14 mouse cellular contexts compared by ENCODE assay signal in the genomic region with DNA sequence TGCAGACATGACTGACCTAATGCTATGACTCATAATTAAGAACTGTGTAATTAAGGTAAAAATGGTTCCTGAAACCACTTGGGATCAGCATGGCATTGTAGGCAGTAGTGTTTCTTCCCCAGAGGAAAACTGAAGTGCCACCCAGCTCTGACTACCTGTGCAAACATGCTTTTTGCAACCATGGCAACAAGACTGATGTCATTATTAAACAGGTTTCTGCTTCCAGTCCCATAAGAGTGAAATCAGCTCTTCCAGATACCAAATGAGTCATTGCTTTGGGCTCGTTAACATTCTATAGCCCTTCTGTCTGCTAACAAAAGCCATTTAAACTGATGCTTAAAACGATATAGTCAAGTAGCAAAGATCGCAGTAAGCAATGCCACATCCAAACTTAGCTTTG.
DNase-seq lines count a peak whose midpoint lies in the region; ATAC-seq and TF ChIP-seq lines count a peak whose summit lies in the region.
"Had no signal": no experiment of that assay in that cellular context is flagged by ENCODE, and none has a peak within 500 bp of the region (broad histone marks: within the 10 kb centered on the region; RNA-seq: fewer than 3 reads in every experiment).

No protein-coding gene starts in this region.

- TF ChIP-seq CTCF in midbrain, postnatal 0 days (IDR thresholded peaks at IDR 0.05), result no peak

- WGBS in hindbrain, embryonic 15.5 days, result 60% methylated on average over 3 of the region's 3 CpGs
- WGBS in hindbrain, embryonic 13.5 days, result 68% methylated on average over 3 of the region's 3 CpGs
- WGBS in midbrain, postnatal 0 days, result 75% methylated on average over 3 of the region's 3 CpGs
- 69% methylated on average over 3 of the region's 3 CpGs for WGBS in midbrain, embryonic 13.5 days
- 78% methylated on average over 3 of the region's 3 CpGs for WGBS in embryonic facial prominence, embryonic 14.5 days
- WGBS in stomach, embryonic 16.5 days, result 66% methylated on average over 3 of the region's 3 CpGs

- no peak overlapping the region for H3K9ac ChIP-seq in hindbrain, embryonic 15.5 days
- no peak overlapping the region for H3K9ac ChIP-seq in hindbrain, embryonic 13.5 days
- H3K9ac ChIP-seq in midbrain, postnatal 0 days (replicated peaks; ENCODE audit: low read length, poor library complexity, severe bottlenecking), result no peak overlapping the region
- H3K9ac ChIP-seq in midbrain, embryonic 13.5 days (replicated peaks), result no peak overlapping the region
- H3K9ac ChIP-seq in embryonic facial prominence, embryonic 14.5 days (ENCODE audit: low read depth, low read length), result no peak overlapping the region
- H3K9ac ChIP-seq in stomach, embryonic 16.5 days (ENCODE audit: low read length), result no peak overlapping the region
- H3K9ac ChIP-seq: embryonic facial prominence, embryonic 12.5 days; heart, embryonic 15.5 days had no signal

- H3K4me2 ChIP-seq in hindbrain, embryonic 15.5 days, result no peak overlapping the region
- no peak overlapping the region for H3K4me2 ChIP-seq in hindbrain, embryonic 13.5 days
- no peak overlapping the region for H3K4me2 ChIP-seq in midbrain, postnatal 0 days (ENCODE audit: low read depth, low read length, poor library complexity, severe bottlenecking)
- H3K4me2 ChIP-seq in midbrain, embryonic 13.5 days (replicated peaks), result no peak overlapping the region
- no peak overlapping the region for H3K4me2 ChIP-seq in embryonic facial prominence, embryonic 14.5 days (ENCODE audit: low read depth, low read length)
- H3K4me2 ChIP-seq in stomach, embryonic 16.5 days (ENCODE audit: low read depth, low read length), result no peak overlapping the region
- H3K4me2 ChIP-seq: embryonic facial prominence, embryonic 12.5 days; heart, embryonic 15.5 days had no signal

- no peaks in the 10 kb centered on the region for H3K36me3 ChIP-seq in hindbrain, embryonic 15.5 days
- no peaks in the 10 kb centered on the region for H3K36me3 ChIP-seq in hindbrain, embryonic 13.5 days
- H3K36me3 ChIP-seq in midbrain, postnatal 0 days (ENCODE audit: insufficient read depth, low read length), result no peaks in the 10 kb centered on the region
- no peaks in the 10 kb centered on the region for H3K36me3 ChIP-seq in midbrain, embryonic 13.5 days
- no peaks in the 10 kb centered on the region for H3K36me3 ChIP-seq in embryonic facial prominence, embryonic 14.5 days (ENCODE audit: control insufficient read depth, insufficient read depth, low read length)
- no peaks in the 10 kb centered on the region for H3K36me3 ChIP-seq in stomach, embryonic 16.5 days (ENCODE audit: control insufficient read depth, insufficient read depth, low read length)
- H3K36me3 ChIP-seq: embryonic facial prominence, embryonic 12.5 days; heart, embryonic 15.5 days had no signal

- no peaks in the 10 kb centered on the region for H3K9me3 ChIP-seq in hindbrain, embryonic 15.5 days
- no peaks in the 10 kb centered on the region for H3K9me3 ChIP-seq in hindbrain, embryonic 13.5 days
- no peaks in the 10 kb centered on the region for H3K9me3 ChIP-seq in midbrain, postnatal 0 days (ENCODE audit: low read length)
- no peaks in the 10 kb centered on the region for H3K9me3 ChIP-seq in midbrain, embryonic 13.5 days
- H3K9me3 ChIP-seq in embryonic facial prominence, embryonic 14.5 days (ENCODE audit: control insufficient read depth, low read length), result no peaks in the 10 kb centered on the region
- H3K9me3 ChIP-seq in stomach, embryonic 16.5 days (replicated peaks; ENCODE audit: control insufficient read depth, low read length), result peaks cover 3% of the 10 kb centered on the region; the same call in 1 of the 2 replicates
- H3K9me3 ChIP-seq: embryonic facial prominence, embryonic 12.5 days; heart, embryonic 15.5 days had no signal

- intact Hi-C loops in heart, postnatal 25 days (cut with DNase I), result no loop called here

- ATAC-seq in hindbrain, embryonic 15.5 days (ENCODE audit: low FRiP score, low read depth), result peak; percentile 34; the same call in 1 of the 2 replicates
- ATAC-seq in hindbrain, embryonic 13.5 days (ENCODE audit: low FRiP score), result no peak
- 0 out of 2 replicates have a peak, but pooled peaks have one; percentile 52 for ATAC-seq in midbrain, postnatal 0 days (ENCODE audit: low FRiP score)
- ATAC-seq in midbrain, embryonic 13.5 days, result no peak
- peak; percentile 96 for ATAC-seq in embryonic facial prominence, embryonic 14.5 days (ENCODE audit: low read depth)
- ATAC-seq in stomach, embryonic 16.5 days (ENCODE audit: insufficient read depth, low FRiP score), result peak; percentile 74

- no peaks in the 10 kb centered on the region for H3K27me3 ChIP-seq in hindbrain, embryonic 15.5 days
- no peaks in the 10 kb centered on the region for H3K27me3 ChIP-seq in hindbrain, embryonic 13.5 days
- H3K27me3 ChIP-seq in midbrain, postnatal 0 days (ENCODE audit: insufficient read depth, low read length), result no peaks in the 10 kb centered on the region
- H3K27me3 ChIP-seq in midbrain, embryonic 13.5 days, result no peaks in the 10 kb centered on the region
- no peaks in the 10 kb centered on the region for H3K27me3 ChIP-seq in embryonic facial prominence, embryonic 14.5 days (replicated peaks; ENCODE audit: control insufficient read depth, insufficient read depth, low read length)
- no peaks in the 10 kb centered on the region for H3K27me3 ChIP-seq in stomach, embryonic 16.5 days (ENCODE audit: control insufficient read depth, insufficient read depth, low read length)
- H3K27me3 ChIP-seq: embryonic facial prominence, embryonic 12.5 days; heart, embryonic 15.5 days had no signal

- no peaks in the 10 kb centered on the region for H3K4me1 ChIP-seq in hindbrain, embryonic 15.5 days (replicated peaks)
- H3K4me1 ChIP-seq in hindbrain, embryonic 13.5 days (replicated peaks), result no peaks in the 10 kb centered on the region
- no peaks in the 10 kb centered on the region for H3K4me1 ChIP-seq in midbrain, postnatal 0 days (ENCODE audit: insufficient read depth, low read length)
- no peaks in the 10 kb centered on the region for H3K4me1 ChIP-seq in midbrain, embryonic 13.5 days (replicated peaks)
- no peaks in the 10 kb centered on the region for H3K4me1 ChIP-seq in embryonic facial prominence, embryonic 14.5 days (ENCODE audit: control insufficient read depth, insufficient read depth, low read length)
- H3K4me1 ChIP-seq in stomach, embryonic 16.5 days (ENCODE audit: control insufficient read depth, insufficient read depth, low read length), result no peaks in the 10 kb centered on the region
- H3K4me1 ChIP-seq: embryonic facial prominence, embryonic 12.5 days; heart, embryonic 15.5 days had no signal

- DNase-seq in midbrain, postnatal 0 days (ENCODE audit: low spot score), result peak; percentile 33
- DNase-seq in embryonic facial prominence, embryonic 14.5 days (ENCODE audit: low spot score), result peak; percentile 67
- no peak for DNase-seq in heart, postnatal 25 days (ENCODE audit: low spot score)
- DNase-seq: cerebellum, postnatal 10 days; kidney, adult 2 months; liver; right cerebral cortex, postnatal 4 days had no signal

- no peak overlapping the region for H3K27ac ChIP-seq in hindbrain, embryonic 15.5 days (replicated peaks)
- H3K27ac ChIP-seq in hindbrain, embryonic 13.5 days, result no peak overlapping the region
- no peak overlapping the region for H3K27ac ChIP-seq in midbrain, postnatal 0 days (ENCODE audit: low read depth, low read length)
- no peak overlapping the region for H3K27ac ChIP-seq in midbrain, embryonic 13.5 days
- H3K27ac ChIP-seq in embryonic facial prominence, embryonic 14.5 days (replicated peaks; ENCODE audit: low read depth, low read length), result no peak overlapping the region
- H3K27ac ChIP-seq in stomach, embryonic 16.5 days (ENCODE audit: low read length), result no peak overlapping the region
- H3K27ac ChIP-seq: embryonic facial prominence, embryonic 12.5 days; heart, embryonic 15.5 days had no signal

- H3K4me3 ChIP-seq in hindbrain, embryonic 15.5 days, result no peak overlapping the region
- H3K4me3 ChIP-seq in hindbrain, embryonic 13.5 days, result no peak overlapping the region
- no peak overlapping the region for H3K4me3 ChIP-seq in midbrain, postnatal 0 days (ENCODE audit: low read depth, low read length)
- H3K4me3 ChIP-seq in midbrain, embryonic 13.5 days (replicated peaks), result no peak overlapping the region
- no peak overlapping the region for H3K4me3 ChIP-seq in embryonic facial prominence, embryonic 14.5 days (ENCODE audit: low read depth, low read length)
- H3K4me3 ChIP-seq in stomach, embryonic 16.5 days (replicated peaks; ENCODE audit: low read length), result no peak overlapping the region
- H3K4me3 ChIP-seq: embryonic facial prominence, embryonic 12.5 days; heart, embryonic 15.5 days; myocyte had no signal

Comparison
In these comparisons a context has a peak if more than half of its experiments do, and no peak if none do; other contexts are left out.
1. ATAC-seq: peak in hindbrain, embryonic 15.5 days (single experiment), midbrain, postnatal 0 days (single experiment), embryonic facial prominence, embryonic 14.5 days (single experiment) and stomach, embryonic 16.5 days (single experiment); none in hindbrain, embryonic 13.5 days (single experiment) and midbrain, embryonic 13.5 days (single experiment).